Mouse (Mus musculus) leukemia stem cell, adult 10-12 weeks (primary cell): ENCODE data around the gene Ifi209. TPM values are rescaled to one million over a fixed set of nuclear protein-coding genes. Genes with fewer than 3 reads are reported as not detected.

ENCODE experiments used
- polyA plus RNA-seq: library from polyadenylated mRNA; stranded (reverse); fragments of >175 nt; gene quantifications from 2 replicates; pipeline ENCODE4 v1.2.3, GENCODE M21; 2012; ENCODE audit warnings: low replicate concordance

The Ifi209 gene
- polyA plus RNA-seq: 0.35 TPM in 1 of 2 replicates, not detected in the other

GRCm38 (mm10) chr1:173630622-173631021 lies at the start of gene Ifi209:
Gene Ifi209 (plus strand): TSS chr1:173630917.

DNA sequence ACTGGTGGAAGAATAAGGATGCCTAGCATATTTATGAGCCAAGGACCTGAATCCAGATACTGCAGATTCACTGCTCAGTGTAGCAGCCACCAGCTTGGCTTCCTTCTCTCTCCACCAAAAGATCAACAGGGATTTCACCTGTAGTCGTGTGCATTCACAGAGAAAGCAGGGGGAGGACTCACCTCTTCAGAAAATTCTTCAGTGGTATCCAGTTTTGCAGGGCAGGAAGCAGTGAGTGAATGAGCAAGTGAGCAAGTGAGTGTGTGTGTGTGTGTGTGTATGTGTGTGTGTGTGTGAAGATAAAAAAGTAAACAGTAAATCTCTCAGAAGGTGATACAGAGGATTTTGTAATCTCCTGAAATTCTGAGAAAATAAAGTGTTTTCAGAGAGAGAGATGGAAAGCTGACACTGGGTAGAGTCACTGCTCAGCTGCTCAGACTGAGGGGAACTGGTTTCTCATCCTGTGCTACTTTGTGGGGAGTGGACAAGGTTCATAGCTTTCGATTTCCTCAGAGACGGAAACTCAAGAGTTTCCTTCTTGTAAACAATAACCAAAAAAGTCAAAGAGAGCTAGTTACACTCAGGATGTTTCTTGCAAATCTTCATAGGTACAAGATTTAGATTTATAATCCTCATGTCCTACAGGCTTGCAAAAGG lies 31.8 kb upstream of the Ifi209 start, which contains the start of gene Ifi213:
Gene Ifi213 (minus strand): TSS at position 437 of the 657 bp plus-strand sequence.

GRCm38 (mm10) chr1:173673458-173674097 lies 42.9 kb downstream of the Ifi209 start, which contains the start of gene Ifi208:
Gene Ifi208 (plus strand): TSS chr1:173673675.

Other genes with a start within 250 kb of the Ifi209 start
- gene Ifi206, start 139.9 kb upstream of the Ifi209 start, polyA plus RNA-seq: 0.06 TPM in 1 of 2 replicates, not detected in the other
- 0.09 TPM in 1 of 2 replicates, not detected in the other for gene Ifi214, start 95.0 kb upstream of the Ifi209 start, polyA plus RNA-seq
- 0.10 and 0.14 TPM in 2 replicates for gene Ifi213, start 31.6 kb upstream of the Ifi209 start, polyA plus RNA-seq
- gene Ifi208, start 42.8 kb downstream of the Ifi209 start, polyA plus RNA-seq: 0.17 and 0.23 TPM in 2 replicates
- gene Ifi207, start 110.8 kb downstream of the Ifi209 start, polyA plus RNA-seq: 0.12 and 0.49 TPM in 2 replicates
- 0.16 TPM in 1 of 2 replicates, not detected in the other for gene Ifi204, start 136.0 kb downstream of the Ifi209 start, polyA plus RNA-seq